ENCODE assay signal across 8 mouse cellular contexts in the genomic region with DNA sequence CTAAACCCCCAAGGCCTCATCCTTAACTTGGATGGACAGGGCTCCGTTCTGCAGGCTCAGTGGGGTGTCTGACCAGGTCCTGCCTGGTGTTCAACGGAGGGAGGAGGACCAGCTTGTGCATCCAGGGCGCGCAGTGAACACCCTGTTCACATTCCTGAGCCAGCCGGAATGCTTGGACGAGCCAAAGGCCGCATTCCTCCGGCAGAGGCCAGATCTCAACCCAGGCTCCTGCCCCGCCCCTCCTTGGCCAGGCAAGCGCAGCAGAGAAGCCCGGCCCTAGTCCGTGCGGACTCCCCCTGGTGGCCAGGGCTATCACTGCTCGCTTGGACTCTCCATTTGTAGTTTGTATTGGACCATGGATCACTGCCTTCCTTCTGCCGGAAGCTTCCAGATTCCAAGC. TPM values are rescaled to one million over a fixed set of nuclear protein-coding genes. Genes with fewer than 3 reads are reported as not detected.
DNase-seq lines count a peak whose midpoint lies in the region; ATAC-seq and TF ChIP-seq lines count a peak whose summit lies in the region.

No protein-coding gene starts in this region.

- H3K9ac ChIP-seq in CH12.LX (ENCODE audit: insufficient read depth, low read depth): no peak overlapping the region
- H3K9ac ChIP-seq in forebrain, embryonic 14.5 days (ENCODE audit: low read length): no peak overlapping the region
- no peak overlapping the region for H3K9ac ChIP-seq in liver, embryonic 14.5 days (replicated peaks)
- H3K9ac ChIP-seq in neural tube, embryonic 15.5 days (replicated peaks): no peak overlapping the region

- no peak overlapping the region for H3K27ac ChIP-seq in CH12.LX (ENCODE audit: insufficient read depth, low read depth)
- H3K27ac ChIP-seq in forebrain, embryonic 14.5 days (ENCODE audit: low read depth, low read length): no peak overlapping the region
- H3K27ac ChIP-seq in liver, embryonic 14.5 days: no peak overlapping the region
- 0 out of 2 replicates have a peak overlapping the region, but pooled peaks have one; percentile 4 for H3K27ac ChIP-seq in neural tube, embryonic 15.5 days (replicated peaks)

- peaks cover 5 to 24% of the 10 kb centered on the region in 2 experiments for H3K4me1 ChIP-seq in CH12.LX (ENCODE audit: control insufficient read depth in 1 of 2, insufficient read depth in 2 of 2)
- H3K4me1 ChIP-seq in forebrain, embryonic 14.5 days (ENCODE audit: control insufficient read depth, insufficient read depth, low read length): no peaks in the 10 kb centered on the region
- peaks cover 0 to 10% of the 10 kb centered on the region in 2 experiments; a peak in 2 of 4 replicates for H3K4me1 ChIP-seq in liver, embryonic 14.5 days (replicated peaks; ENCODE audit: control insufficient read depth in 2 of 2, insufficient read depth in 2 of 2, low read length in 1 of 2)
- peaks cover 16% of the 10 kb centered on the region for H3K4me1 ChIP-seq in neural tube, embryonic 15.5 days

- DNase-seq in CH12.LX (ENCODE audit: extremely low read depth): peak; percentile 42
- DNase-seq in brain, embryonic 14.5 days (ENCODE audit: low read depth): peak; percentile 61
- peak; percentile 48 for DNase-seq in forebrain, embryonic 14.5 days (ENCODE audit: low spot score)
- peak; percentile 97 to 98 for DNase-seq in heart, postnatal 10 days
- peak; percentile 100 for DNase-seq in kidney, postnatal 36 days
- peak; percentile 30 to 41 (median 37) for DNase-seq in liver, embryonic 14.5 days (ENCODE audit: low read depth in 3 of 3, low spot score in 3 of 3)
- peak; percentile 90 for DNase-seq in testis, postnatal 14 days (ENCODE audit: low spot score)

- in situ Hi-C loops in CH12.LX (cut with MboI; ENCODE audit: low pct_ligation_motif_present, low pct_unique_long_range_greater_than_20kb, low sequenced_read_pairs): loop anchor here (5.0 kb wide), 2 partner anchors 57 to 142 kb away; no protein-coding TSS in a partner anchor

- 9% methylated on average over 15 of the region's 15 CpGs for WGBS in forebrain, embryonic 14.5 days
- WGBS in liver, embryonic 14.5 days (ENCODE audit: insufficient replicate concordance): 8% methylated on average over 15 of the region's 15 CpGs
- 9% methylated on average over 15 of the region's 15 CpGs for WGBS in neural tube, embryonic 15.5 days

- H3K9me3 ChIP-seq in CH12.LX (replicated peaks; ENCODE audit: low read length): no peaks in the 10 kb centered on the region
- H3K9me3 ChIP-seq in forebrain, embryonic 14.5 days (replicated peaks; ENCODE audit: control insufficient read depth, low read length): no peaks in the 10 kb centered on the region
- H3K9me3 ChIP-seq in liver, embryonic 14.5 days (ENCODE audit: control insufficient read depth, low read length): no peaks in the 10 kb centered on the region
- no peaks in the 10 kb centered on the region for H3K9me3 ChIP-seq in neural tube, embryonic 15.5 days (replicated peaks)

- H3K4me3 ChIP-seq in CH12.LX (replicated peaks in 1 of 3; ENCODE audit: low read depth in 2 of 3, low read length in 2 of 3, poor library complexity in 1 of 3): no peak overlapping the region
- H3K4me3 ChIP-seq in forebrain, embryonic 14.5 days (ENCODE audit: low read depth, low read length): no peak overlapping the region
- no peak overlapping the region for H3K4me3 ChIP-seq in liver, embryonic 14.5 days (ENCODE audit: insufficient read depth in 1 of 2, low read depth in 2 of 2, low read length in 2 of 2)
- H3K4me3 ChIP-seq in neural tube, embryonic 15.5 days (replicated peaks): no peak overlapping the region

- H3K27me3 ChIP-seq in CH12.LX (replicated peaks): peaks cover 9% of the 10 kb centered on the region
- H3K27me3 ChIP-seq in forebrain, embryonic 14.5 days (replicated peaks; ENCODE audit: control insufficient read depth, insufficient read depth, low read length): no peaks in the 10 kb centered on the region
- H3K27me3 ChIP-seq in liver, embryonic 14.5 days (ENCODE audit: control insufficient read depth, insufficient read depth, low read length): no peaks in the 10 kb centered on the region
- H3K27me3 ChIP-seq in neural tube, embryonic 15.5 days (replicated peaks): no peaks in the 10 kb centered on the region

- H3K4me2 ChIP-seq in CH12.LX (ENCODE audit: insufficient read depth, low read depth, poor library complexity, severe bottlenecking): no peak overlapping the region
- H3K4me2 ChIP-seq in forebrain, embryonic 14.5 days (ENCODE audit: low read length): no peak overlapping the region
- H3K4me2 ChIP-seq in liver, embryonic 14.5 days (ENCODE audit: low read depth): no peak overlapping the region
- 0 out of 2 replicates have a peak overlapping the region, but pooled peaks have one; percentile 9 for H3K4me2 ChIP-seq in neural tube, embryonic 15.5 days

- ATAC-seq in forebrain, embryonic 14.5 days: peak; percentile 33; the same call in 1 of the 2 replicates
- ATAC-seq in liver, embryonic 14.5 days (ENCODE audit: insufficient read depth): peak; percentile 75
- ATAC-seq in neural tube, embryonic 15.5 days (ENCODE audit: low FRiP score): no peak

- H3K79me2 ChIP-seq in CH12.LX (replicated peaks; ENCODE audit: control insufficient read depth, extremely low read depth, insufficient read depth, poor library complexity, severe bottlenecking): no peaks in the 10 kb centered on the region

- intact Hi-C loops in heart, postnatal 10 days (cut with DNase I): loop anchor here (1.0 to 2.0 kb wide), 2 partner anchors 53 to 62 kb away; no protein-coding TSS in a partner anchor

- H3K36me3 ChIP-seq in CH12.LX (replicated peaks in 1 of 2; ENCODE audit: control insufficient read depth in 1 of 2, insufficient read depth in 1 of 2, low read length in 1 of 2): no peaks in the 10 kb centered on the region
- no peaks in the 10 kb centered on the region for H3K36me3 ChIP-seq in forebrain, embryonic 14.5 days (ENCODE audit: control insufficient read depth, insufficient read depth, low read length)
- H3K36me3 ChIP-seq in liver, embryonic 14.5 days (replicated peaks; ENCODE audit: control insufficient read depth, insufficient read depth, low read depth): no peaks in the 10 kb centered on the region
- no peaks in the 10 kb centered on the region for H3K36me3 ChIP-seq in neural tube, embryonic 15.5 days

- dilution Hi-C loops in CH12.LX (cut with MboI; ENCODE audit: extremely low pct_ligation_motif_present, extremely low pct_unique_long_range_greater_than_20kb, low sequenced_read_pairs): no loop called here

- TF ChIP-seq CTCF in CH12.LX (conservative IDR thresholded peaks at IDR 0.05 in 1 of 2, IDR thresholded peaks at IDR 0.05 in 1 of 2; ENCODE audit: low read depth in 2 of 2, low read length in 2 of 2): peak; percentile 40 to 81; a peak in 3 of 4 replicates
- peak; percentile 67 for TF ChIP-seq CTCF in brain, embryonic 14.5 days (IDR thresholded peaks at IDR 0.05; ENCODE audit: borderline replicate concordance, extremely low read depth, insufficient read depth, insufficient read length)
- TF ChIP-seq CTCF in liver, embryonic 14.5 days (IDR thresholded peaks at IDR 0.05; ENCODE audit: low read depth): peak; percentile 91

- TF ChIP-seq RAD21 in CH12.LX (IDR thresholded peaks at IDR 0.05; ENCODE audit: low read depth, low read length): peak; percentile 44

- no peak for TF ChIP-seq EP300 in CH12.LX (IDR thresholded peaks at IDR 0.05; ENCODE audit: low read length)
- TF ChIP-seq EP300 in liver, embryonic 14.5 days (IDR thresholded peaks at IDR 0.05; ENCODE audit: low read depth): no peak

- TF ChIP-seq POLR2A in CH12.LX (IDR thresholded peaks at IDR 0.05; ENCODE audit: low read depth, low read length): no peak
- TF ChIP-seq POLR2A in brain, embryonic 14.5 days (IDR thresholded peaks at IDR 0.05; ENCODE audit: borderline replicate concordance, extremely low read depth, insufficient read depth, insufficient read length, poor library complexity, severe bottlenecking): no peak

TF ChIP-seq in CH12.LX, 34 proteins besides CTCF, POLR2A, EP300 and RAD21:
- TF ChIP-seq SMC3 (IDR thresholded peaks at IDR 0.05; ENCODE audit: low read depth, low read length) (peak; percentile 83), MAZ (IDR thresholded peaks at IDR 0.05; ENCODE audit: low read depth, low read length) (no peak), NRF1 (IDR thresholded peaks at IDR 0.05; ENCODE audit: low read depth, low read length) (peak; percentile 75), JUN (IDR thresholded peaks at IDR 0.05; ENCODE audit: insufficient read depth, low read depth, low read length) (no peak)
TF ChIP-seq in CH12.LX: peak in this region for 2.

RNA-seq across cellular contexts. Expression of a gene that starts 55.2 kb away (rescaled TPM):
- total RNA-seq in CH12.LX (2012; rRNA removed) (12.8 and 13.3 TPM in 2 replicates), CH12.LX (2014; rRNA removed) (27.2 and 28.3 TPM in 2 replicates)
- polyA plus RNA-seq in CH12.LX (2012; ENCODE audit: insufficient read length, low read depth): 16.5 and 21.4 TPM in 2 replicates
- polyA plus RNA-seq in brain, embryonic 14.5 days (2012; rRNA removed): 50.4 and 53.0 TPM in 2 replicates
- 16.8 and 17.5 TPM in 2 replicates for polyA plus RNA-seq in forebrain, embryonic 14.5 days (2014; fragmentation: Nextera tagmentation; extraction: Ambion mirVana)
- 10 to 100 TPM; 43.9 to 50.9 TPM for total RNA-seq in heart, postnatal 10 days (2021)
- 8.0 and 10.8 TPM in 2 replicates for polyA plus RNA-seq in liver, embryonic 14.5 days (2012; rRNA removed)
- polyA plus RNA-seq in liver, embryonic 14.5 days (2014; fragmentation: Nextera tagmentation; extraction: Ambion mirVana): 4.9 and 6.0 TPM in 2 replicates
- 9.7 and 11.1 TPM in 2 replicates for polyA plus RNA-seq in neural tube, embryonic 15.5 days (2015; fragmentation: Nextera tagmentation; extraction: Ambion mirVana)

Comparison
In these comparisons a context has a peak if more than half of its experiments do, and no peak if none do; other contexts are left out.
1. DNase-seq: peak in every context shown above with its lines; median percentile 100 in kidney, postnatal 36 days; 98 in heart, postnatal 10 days; 90 in testis, postnatal 14 days; 61 in brain, embryonic 14.5 days; 48 in forebrain, embryonic 14.5 days; 42 in CH12.LX; 37 in liver, embryonic 14.5 days.